23 mouse cellular contexts compared by ENCODE assay signal in the genomic region with DNA sequence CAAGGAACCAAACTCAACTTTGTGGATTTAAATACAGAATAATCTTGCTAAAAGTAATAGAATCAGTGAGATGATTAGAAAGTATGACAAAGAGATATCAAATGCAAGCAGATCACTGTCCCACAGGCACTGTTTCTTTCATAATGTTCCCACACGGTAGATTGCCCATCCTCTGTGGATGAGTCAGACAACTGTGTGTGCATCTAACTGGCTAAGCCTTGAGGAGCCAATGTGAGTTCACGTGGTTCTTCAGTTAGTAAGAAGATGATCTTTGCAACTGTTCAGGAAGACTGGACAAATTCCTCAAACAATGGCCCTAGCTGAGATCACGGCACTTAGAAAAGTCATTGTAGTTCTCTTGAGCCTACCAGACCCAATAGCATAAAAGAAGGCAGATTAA.
DNase-seq lines count a peak whose midpoint lies in the region; ATAC-seq and TF ChIP-seq lines count a peak whose summit lies in the region.
"Had no signal": no experiment of that assay in that cellular context is flagged by ENCODE, and none has a peak within 500 bp of the region (broad histone marks: within the 10 kb centered on the region; RNA-seq: fewer than 3 reads in every experiment).

No protein-coding gene starts in this region.

- POLR2A ChIA-PET in Patski (lab: Charles Lee), result no interaction called here

- no peak for TF ChIP-seq CTCF in Patski (IDR thresholded peaks at IDR 0.05)

- in situ Hi-C loops in Patski (cut with MboI; ENCODE audit: low pct_unique_long_range_greater_than_20kb), result loop anchor here (10.0 kb wide), 1 partner anchor 443 kb away; no protein-coding TSS in a partner anchor

- no peaks in the 10 kb centered on the region for H3K27me3 ChIP-seq in Patski
- H3K27me3 ChIP-seq: embryonic facial prominence, embryonic 12.5 days; embryonic facial prominence, embryonic 15.5 days; forebrain, embryonic 12.5 days; forebrain, embryonic 15.5 days; heart, embryonic 13.5 days; hindbrain, embryonic 12.5 days; hindbrain, embryonic 15.5 days; intestine, embryonic 15.5 days had no signal

- DNase-seq in 416B (ENCODE audit: low read depth) (peak; percentile 51), Patski (ENCODE audit: low read depth, low spot score) (no peak)
- peak; percentile 7 for DNase-seq in CD4-positive helper T cell, adult 2 months (ENCODE audit: low read depth, low spot score)
- no peak for DNase-seq in cerebellum, postnatal 10 days
- DNase-seq in urinary bladder, postnatal 14 days (ENCODE audit: low spot score), result no peak
- DNase-seq in layer of hippocampus, postnatal 14 days (ENCODE audit: low spot score in 2 of 2), result no peak
- DNase-seq: adrenal gland, adult 8-10 months; adrenal gland, postnatal 25 days; cerebellum, adult 18-20 months; cerebellum, adult 9-10 months; cerebellum, postnatal 25 days; gastrocnemius, postnatal 25 days; heart, adult 2 months; heart, postnatal 14 days; kidney, adult 11 months had no signal

- peak; percentile 68 for ATAC-seq in Patski
- ATAC-seq: forebrain, embryonic 15.5 days; intestine, embryonic 15.5 days had no signal

- CTCF ChIA-PET in Patski (lab: Charles Lee), result interaction anchor here (0.9 to 5.7 kb wide), 7 partner anchors 7 to 181 kb away, joined by 3 to 88 read pairs (median 4); no protein-coding TSS in a partner anchor

Comparison
In these comparisons a context has a peak if more than half of its experiments do, and no peak if none do; other contexts are left out.
1. DNase-seq: peak in 416B (single experiment) and CD4-positive helper T cell, adult 2 months (single experiment); none in Patski (single experiment), cerebellum, postnatal 10 days (0 of 2), urinary bladder, postnatal 14 days (single experiment) and layer of hippocampus, postnatal 14 days (0 of 2).